Mouse (Mus musculus) lung, postnatal 0 days (tissue): ENCODE data around the gene Ttc21b.

Experiments used
- CTCF ChIP-seq: IDR thresholded peaks from 2 replicates; pipeline ENCODE4 v1.5.1; 2016; ENCODE audit warnings: antibody characterized with exemption, mild to moderate bottlenecking
- EP300 ChIP-seq: IDR thresholded peaks from 2 replicates; pipeline ENCODE4 v1.6.1; 2016; ENCODE audit warnings: antibody characterized with exemption, mild to moderate bottlenecking, control low read depth

DNA sequence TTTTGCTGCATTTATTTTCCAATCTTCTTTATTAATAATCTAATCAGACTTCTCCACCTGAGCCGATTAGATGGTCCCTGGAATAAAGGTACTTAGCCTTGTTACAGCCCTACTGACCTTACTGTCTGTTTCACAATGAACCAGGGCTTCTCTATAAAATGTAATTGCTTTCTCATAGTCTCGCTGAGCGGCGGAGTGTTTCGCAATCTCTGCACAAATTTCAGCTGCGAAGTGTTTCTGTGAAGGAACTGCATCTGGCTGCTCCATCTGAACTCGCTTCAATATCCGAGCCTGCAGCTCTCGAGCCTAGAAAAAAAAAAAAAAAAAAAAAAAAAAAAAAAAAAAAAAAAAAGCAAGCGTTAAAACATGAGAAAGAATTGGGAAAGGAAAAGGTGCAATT, 46.5 kb downstream of the Ttc21b start:
- TF ChIP-seq CTCF (no peak), EP300 (no peak)
